Mouse (Mus musculus): ENCODE data around the gene Dnah8. TPM values are rescaled to one million over a fixed set of nuclear protein-coding genes. Genes with fewer than 3 reads are reported as not detected.
A peak's percentile ranks its signal among the peaks of the same experiment; 100 is the strongest.

The Dnah8 gene
- polyA plus RNA-seq, 1 experiment from 2014 or later: 2.9 TPM

GRCm38 (mm10) chr17:30866281-30866680 lies 242.1 kb downstream of the Dnah8 start:
- H3K9me3 ChIP-seq (replicated peaks; ENCODE audit: control insufficient read depth, low read length, poor library complexity, severe bottlenecking): no peaks in the 10 kb centered on the region
- ATAC-seq: no peak
- 51% methylated on average over 8 of the region's 8 CpGs for WGBS
- H3K36me3 ChIP-seq (ENCODE audit: control insufficient read depth, insufficient read depth, low read length): no peaks in the 10 kb centered on the region
- no peak overlapping the region for H3K9ac ChIP-seq (ENCODE audit: low read depth, low read length)
- no peaks in the 10 kb centered on the region for H3K4me1 ChIP-seq (ENCODE audit: control insufficient read depth, insufficient read depth, low read length)
- no peak overlapping the region for H3K4me2 ChIP-seq (ENCODE audit: low read length)
- no peaks in the 10 kb centered on the region for H3K27me3 ChIP-seq (ENCODE audit: control insufficient read depth, insufficient read depth, low read depth, low read length)
- H3K4me3 ChIP-seq (ENCODE audit: low read depth, low read length): no peak overlapping the region
- no peak overlapping the region for H3K27ac ChIP-seq (ENCODE audit: low read length)

- no peak overlapping the region for H3K27ac ChIP-seq (ENCODE audit: low read length)
- WGBS: 70% methylated on average over 9 of the region's 9 CpGs
- no peak overlapping the region for H3K4me3 ChIP-seq (ENCODE audit: low read depth, low read length)
- H3K4me2 ChIP-seq (ENCODE audit: low read length): no peak overlapping the region
- H3K9me3 ChIP-seq (replicated peaks; ENCODE audit: control insufficient read depth, low read length, poor library complexity, severe bottlenecking): no peaks in the 10 kb centered on the region
- H3K4me1 ChIP-seq (ENCODE audit: control insufficient read depth, insufficient read depth, low read length): no peaks in the 10 kb centered on the region
- H3K27me3 ChIP-seq (ENCODE audit: control insufficient read depth, insufficient read depth, low read depth, low read length): no peaks in the 10 kb centered on the region
- ATAC-seq: no peak
- H3K9ac ChIP-seq (ENCODE audit: low read depth, low read length): no peak overlapping the region
- no peaks in the 10 kb centered on the region for H3K36me3 ChIP-seq (ENCODE audit: control insufficient read depth, insufficient read depth, low read length)
Observed at GRCm38 (mm10) chr17:30866966-30867365, 242.8 kb downstream of the Dnah8 start.

- Histone ChIP-seq H3K4me1 (ENCODE audit: control insufficient read depth, insufficient read depth, low read length) (no peaks in the 10 kb centered on the region), H3K4me2 (ENCODE audit: low read length) (no peak overlapping the region), H3K9ac (ENCODE audit: low read depth, low read length) (no peak overlapping the region), H3K27ac (ENCODE audit: low read length) (no peak overlapping the region), H3K36me3 (ENCODE audit: control insufficient read depth, insufficient read depth, low read length) (no peaks in the 10 kb centered on the region), H3K27me3 (ENCODE audit: control insufficient read depth, insufficient read depth, low read depth, low read length) (no peaks in the 10 kb centered on the region), H3K9me3 (replicated peaks; ENCODE audit: control insufficient read depth, low read length, poor library complexity, severe bottlenecking) (no peaks in the 10 kb centered on the region), H3K4me3 (ENCODE audit: low read depth, low read length) (no peak overlapping the region)
- no peak for ATAC-seq
- WGBS: 30% methylated on average over 10 of the region's 10 CpGs
Observed at GRCm38 (mm10) chr17:30871040-30871439, 246.9 kb downstream of the Dnah8 start.

GRCm38 (mm10) chr17:30874276-30874675 lies 250.1 kb downstream of the Dnah8 start:
- no peak overlapping the region for H3K9ac ChIP-seq (ENCODE audit: low read depth, low read length)
- H3K27me3 ChIP-seq (ENCODE audit: control insufficient read depth, insufficient read depth, low read depth, low read length): no peaks in the 10 kb centered on the region
- no peak overlapping the region for H3K4me2 ChIP-seq (ENCODE audit: low read length)
- 72% methylated on average over 15 of the region's 15 CpGs for WGBS
- no peaks in the 10 kb centered on the region for H3K4me1 ChIP-seq (ENCODE audit: control insufficient read depth, insufficient read depth, low read length)
- H3K36me3 ChIP-seq (ENCODE audit: control insufficient read depth, insufficient read depth, low read length): no peaks in the 10 kb centered on the region
- H3K9me3 ChIP-seq (replicated peaks; ENCODE audit: control insufficient read depth, low read length, poor library complexity, severe bottlenecking): no peaks in the 10 kb centered on the region; the same call in 1 of the 2 replicates
- no peak overlapping the region for H3K4me3 ChIP-seq (ENCODE audit: low read depth, low read length)
- no peak for ATAC-seq
- H3K27ac ChIP-seq (ENCODE audit: low read length): no peak overlapping the region

- Histone ChIP-seq H3K9me3 (replicated peaks; ENCODE audit: control insufficient read depth, low read length, poor library complexity, severe bottlenecking) (no peaks in the 10 kb centered on the region; the same call in 1 of the 2 replicates), H3K36me3 (ENCODE audit: control insufficient read depth, insufficient read depth, low read length) (no peaks in the 10 kb centered on the region), H3K4me1 (ENCODE audit: control insufficient read depth, insufficient read depth, low read length) (peaks cover 7% of the 10 kb centered on the region), H3K4me3 (ENCODE audit: low read depth, low read length) (no peak overlapping the region), H3K27me3 (ENCODE audit: control insufficient read depth, insufficient read depth, low read depth, low read length) (no peaks in the 10 kb centered on the region), H3K4me2 (ENCODE audit: low read length) (no peak overlapping the region), H3K9ac (ENCODE audit: low read depth, low read length) (no peak overlapping the region), H3K27ac (ENCODE audit: low read length) (no peak overlapping the region)
- ATAC-seq: no peak
- 81% methylated on average over 7 of the region's 7 CpGs for WGBS
Observed at GRCm38 (mm10) chr17:30877456-30877855, 253.3 kb downstream of the Dnah8 start.

- no peak overlapping the region for H3K4me3 ChIP-seq (ENCODE audit: low read depth, low read length)
- no peak overlapping the region for H3K4me2 ChIP-seq (ENCODE audit: low read length)
- WGBS: 35% methylated on average over 6 of the region's 6 CpGs
- peaks cover 14% of the 10 kb centered on the region for H3K4me1 ChIP-seq (ENCODE audit: control insufficient read depth, insufficient read depth, low read length)
- H3K27me3 ChIP-seq (ENCODE audit: control insufficient read depth, insufficient read depth, low read depth, low read length): no peaks in the 10 kb centered on the region
- H3K9me3 ChIP-seq (replicated peaks; ENCODE audit: control insufficient read depth, low read length, poor library complexity, severe bottlenecking): no peaks in the 10 kb centered on the region; the same call in 1 of the 2 replicates
- ATAC-seq: no peak
- no peak overlapping the region for H3K27ac ChIP-seq (ENCODE audit: low read length)
- H3K9ac ChIP-seq (ENCODE audit: low read depth, low read length): no peak overlapping the region
- no peaks in the 10 kb centered on the region for H3K36me3 ChIP-seq (ENCODE audit: control insufficient read depth, insufficient read depth, low read length)
Observed at GRCm38 (mm10) chr17:30878626-30879025, 254.5 kb downstream of the Dnah8 start.

- Histone ChIP-seq H3K4me2 (ENCODE audit: low read length) (no peak overlapping the region), H3K9ac (ENCODE audit: low read depth, low read length) (no peak overlapping the region), H3K4me3 (ENCODE audit: low read depth, low read length) (no peak overlapping the region), H3K27ac (ENCODE audit: low read length) (no peak overlapping the region), H3K36me3 (ENCODE audit: control insufficient read depth, insufficient read depth, low read length) (no peaks in the 10 kb centered on the region), H3K4me1 (ENCODE audit: control insufficient read depth, insufficient read depth, low read length) (peaks cover 14% of the 10 kb centered on the region), H3K9me3 (replicated peaks; ENCODE audit: control insufficient read depth, low read length, poor library complexity, severe bottlenecking) (no peaks in the 10 kb centered on the region; the same call in 1 of the 2 replicates), H3K27me3 (ENCODE audit: control insufficient read depth, insufficient read depth, low read depth, low read length) (no peaks in the 10 kb centered on the region)
- no peak for ATAC-seq
- WGBS: 87% methylated on average over 3 of the region's 3 CpGs
Observed at GRCm38 (mm10) chr17:30880391-30880790, 256.2 kb downstream of the Dnah8 start.

- 63% methylated on average over 2 of the region's 2 CpGs for WGBS
Observed at GRCm38 (mm10) chr17:30881001-30881400, 256.8 kb downstream of the Dnah8 start.

GRCm38 (mm10) chr17:30882206-30882605 lies 258.1 kb downstream of the Dnah8 start:
- peak; percentile 71 for ATAC-seq
- Histone ChIP-seq H3K9me3 (replicated peaks; ENCODE audit: control insufficient read depth, low read length, poor library complexity, severe bottlenecking) (no peaks in the 10 kb centered on the region), H3K36me3 (ENCODE audit: control insufficient read depth, insufficient read depth, low read length) (no peaks in the 10 kb centered on the region), H3K4me1 (ENCODE audit: control insufficient read depth, insufficient read depth, low read length) (peaks cover 14% of the 10 kb centered on the region), H3K4me3 (ENCODE audit: low read depth, low read length) (no peak overlapping the region), H3K27me3 (ENCODE audit: control insufficient read depth, insufficient read depth, low read depth, low read length) (no peaks in the 10 kb centered on the region), H3K27ac (ENCODE audit: low read length) (peak overlapping the region; percentile 77; the same call in 1 of the 2 replicates), H3K4me2 (ENCODE audit: low read length) (peak overlapping the region; percentile 17; the same call in 1 of the 2 replicates), H3K9ac (ENCODE audit: low read depth, low read length) (no peak overlapping the region; the same call in 1 of the 2 replicates)
- 1% methylated on average over 6 of the region's 6 CpGs for WGBS

More at GRCm38 (mm10) chr17:30881001-30881400, 256.8 kb downstream of the Dnah8 start:
- peaks cover 14% of the 10 kb centered on the region for H3K4me1 ChIP-seq (ENCODE audit: control insufficient read depth, insufficient read depth, low read length)
- H3K36me3 ChIP-seq (ENCODE audit: control insufficient read depth, insufficient read depth, low read length): no peaks in the 10 kb centered on the region
- no peak overlapping the region for H3K27ac ChIP-seq (ENCODE audit: low read length)
- no peak overlapping the region for H3K4me3 ChIP-seq (ENCODE audit: low read depth, low read length)
- no peak overlapping the region for H3K4me2 ChIP-seq (ENCODE audit: low read length)
- no peak for ATAC-seq
- H3K9ac ChIP-seq (ENCODE audit: low read depth, low read length): no peak overlapping the region
- H3K9me3 ChIP-seq (replicated peaks; ENCODE audit: control insufficient read depth, low read length, poor library complexity, severe bottlenecking): no peaks in the 10 kb centered on the region; the same call in 1 of the 2 replicates
- H3K27me3 ChIP-seq (ENCODE audit: control insufficient read depth, insufficient read depth, low read depth, low read length): no peaks in the 10 kb centered on the region

All from midbrain, embryonic 16.5 days (tissue).